Mouse (Mus musculus) CH12F3 (cell line): Measurements from ENCODE around the gene Mesd.

Experiments
- in situ Hi-C: fragments of 300-500 bp; cut with MboI; formaldehyde crosslinking; loops from 2 replicates; pipeline ENCODE4 v1.14.3; 2020; ENCODE audit warnings: low sequenced_read_pairs

The Mesd gene

DNA sequence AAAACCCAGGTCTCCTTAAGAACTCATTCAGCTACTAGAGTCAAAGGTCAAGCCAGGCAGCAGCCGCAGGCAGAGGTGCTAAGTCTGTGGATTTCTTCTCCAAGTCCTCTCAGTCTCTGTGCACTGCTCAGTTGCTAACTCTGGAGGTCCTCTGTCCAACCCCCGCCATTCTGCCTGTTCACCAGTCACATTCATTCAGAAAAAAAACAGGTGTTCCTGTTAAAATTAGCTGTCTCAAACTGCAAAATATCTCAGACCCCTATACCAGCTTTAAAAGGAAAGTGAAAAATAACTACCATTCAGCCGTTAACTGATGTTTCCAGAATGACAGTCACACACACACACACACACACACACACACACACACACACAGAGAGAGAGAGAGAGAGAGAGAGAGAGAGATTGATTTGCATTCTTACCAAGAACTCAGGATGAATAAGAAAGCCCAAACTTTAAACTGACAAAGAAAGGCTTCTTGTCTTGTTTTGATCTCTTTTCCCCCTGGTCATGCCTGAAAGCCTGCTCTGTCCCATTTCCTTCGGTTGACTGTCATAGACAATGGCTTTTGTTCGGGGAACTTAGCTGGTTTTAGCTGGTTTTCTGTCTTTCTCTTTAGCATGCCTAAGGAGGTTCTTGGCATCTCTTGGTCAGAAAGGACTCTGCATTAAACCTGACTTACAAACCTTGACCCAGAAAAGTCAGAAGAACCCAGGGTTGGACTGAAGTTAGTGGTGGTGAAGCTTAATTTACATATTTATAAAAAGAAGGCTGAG lies 5.4 kb upstream of the Mesd start:
- in situ Hi-C loops: loop anchor here (25.0 kb wide), 1 partner anchor 317 kb away; no protein-coding TSS in a partner anchor

DNA sequence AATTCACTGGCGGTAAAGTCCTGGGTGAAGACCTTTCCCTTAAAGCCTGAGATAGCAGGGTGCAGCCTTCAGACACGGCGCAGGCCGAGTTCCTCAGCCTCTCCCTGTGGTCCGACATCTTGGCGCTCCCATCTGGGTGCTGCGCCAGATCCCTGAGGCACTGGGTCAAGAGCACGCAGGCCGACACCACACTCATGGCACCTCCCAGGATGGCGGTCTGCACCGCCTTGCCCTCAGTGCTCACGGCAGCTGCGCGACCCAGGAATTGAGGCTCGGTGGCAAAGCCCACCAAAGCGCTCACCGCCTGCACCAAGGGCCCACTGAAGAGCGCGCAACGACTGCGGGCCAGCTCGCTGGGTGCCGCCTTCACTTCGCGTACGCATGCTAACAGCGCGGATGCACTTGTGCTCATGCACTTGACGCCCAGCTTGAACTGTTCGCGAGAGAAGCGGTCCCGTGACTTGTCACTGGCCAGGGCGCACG lies 2.1 kb upstream of the Mesd start:
- in situ Hi-C loops: loop anchor here (25.0 kb wide), 1 partner anchor 320 kb away; no protein-coding TSS in a partner anchor

DNA sequence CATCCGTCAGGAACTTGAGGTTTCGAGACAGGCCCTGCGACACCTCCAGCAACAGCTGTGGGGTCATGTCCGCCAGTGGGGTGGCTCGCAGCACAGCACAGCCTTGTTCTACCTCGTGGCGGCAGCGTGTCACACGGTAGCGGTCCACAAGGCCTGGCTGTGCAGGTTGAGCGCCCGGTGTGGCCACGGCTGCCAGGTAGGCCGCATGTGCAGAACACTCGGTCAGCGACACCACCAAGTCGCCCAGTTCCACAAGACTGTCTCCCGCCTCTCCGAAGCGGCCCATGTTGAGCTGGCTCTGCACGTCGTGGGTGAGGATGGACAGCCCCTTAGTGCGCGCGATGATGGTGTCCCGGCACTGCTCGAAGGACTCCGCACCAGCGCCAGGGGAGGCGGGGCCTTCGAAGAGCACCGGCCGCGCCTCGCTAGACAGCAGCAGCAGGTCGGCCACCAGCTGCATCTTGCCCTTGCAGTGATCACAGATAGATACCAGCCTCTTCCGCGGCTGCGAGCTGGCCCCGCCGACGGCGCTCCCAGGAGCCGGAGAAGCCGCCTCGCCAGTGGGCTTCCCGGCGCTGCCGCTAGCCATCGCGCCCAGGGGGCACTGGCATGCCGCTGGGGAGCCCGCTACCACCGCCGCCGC lies 1.5 kb upstream of the Mesd start:
- in situ Hi-C loops: loop anchor here (25.0 kb wide), 1 partner anchor 320 kb away; no protein-coding TSS in a partner anchor

DNA sequence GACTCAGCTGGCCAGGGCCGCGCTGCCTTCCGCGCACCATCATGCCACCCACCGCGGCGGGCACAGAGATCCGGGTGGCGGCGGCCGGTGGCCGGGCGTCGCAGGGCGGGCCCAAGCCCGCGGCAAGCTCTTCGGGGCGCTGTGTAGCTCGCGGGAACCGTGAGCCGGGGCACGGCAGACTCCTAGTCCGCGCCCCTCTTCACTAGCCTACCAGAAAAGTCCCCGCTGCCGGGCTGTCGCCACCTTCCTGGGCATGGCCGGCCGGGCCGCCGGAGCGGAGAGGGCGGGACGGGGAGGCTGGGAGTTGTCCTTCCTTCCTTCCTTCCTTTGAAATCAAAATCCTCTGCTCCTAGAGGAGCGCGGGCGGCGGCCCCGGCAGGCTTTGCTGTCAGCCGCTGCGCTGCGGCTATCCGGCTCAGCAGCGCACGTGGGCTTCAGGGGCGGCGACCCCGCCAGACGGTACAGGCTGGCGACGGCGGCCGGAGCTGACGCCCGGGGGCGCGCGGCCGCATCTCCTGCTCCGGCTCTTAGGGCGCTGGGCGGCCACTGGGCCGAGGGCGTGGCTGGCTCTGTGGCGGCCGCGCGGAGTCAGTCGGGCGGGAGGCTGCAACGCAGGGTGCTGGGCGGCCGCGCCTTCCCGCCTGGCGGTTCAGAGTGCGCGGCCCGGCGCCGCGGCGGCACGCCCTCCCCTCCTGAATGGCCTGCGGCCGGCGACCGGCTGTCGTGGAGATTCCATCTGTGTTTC lies 818 bp upstream of the Mesd start:
- in situ Hi-C loops: loop anchor here (25.0 kb wide), 1 partner anchor 321 kb away; no protein-coding TSS in a partner anchor

DNA sequence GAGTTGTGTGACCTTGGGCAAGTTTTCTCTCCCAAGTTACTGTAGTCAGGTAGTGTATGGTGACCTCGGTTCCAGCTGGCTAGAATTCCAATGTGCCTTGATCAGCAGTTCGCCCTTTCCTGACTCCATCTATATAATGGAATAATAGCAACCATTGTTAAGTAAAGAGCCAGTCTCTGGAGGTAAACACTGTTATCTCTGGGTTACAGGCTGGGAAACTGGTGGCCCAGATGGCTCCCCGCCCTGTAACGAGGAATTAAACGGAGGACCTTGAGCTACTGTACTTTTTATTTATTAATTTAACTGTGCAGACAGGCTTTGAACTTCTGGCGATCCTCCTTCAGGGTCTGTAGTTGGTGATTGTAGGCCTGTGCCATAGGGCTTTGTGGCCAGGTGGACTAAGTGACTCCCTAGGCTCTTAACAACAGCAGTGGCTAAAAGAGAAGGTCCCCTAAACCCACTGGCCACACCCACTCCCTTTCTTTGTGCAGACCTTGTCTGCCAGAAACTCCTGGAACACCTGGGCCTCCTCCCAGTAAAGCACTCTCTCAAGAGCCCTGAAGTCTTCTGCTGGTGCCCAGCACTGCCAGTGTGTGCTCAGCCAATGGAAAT lies 761 bp downstream of the Mesd start:
- in situ Hi-C loops: loop anchor here (25.0 kb wide), 1 partner anchor 323 kb away; no protein-coding TSS in a partner anchor

DNA sequence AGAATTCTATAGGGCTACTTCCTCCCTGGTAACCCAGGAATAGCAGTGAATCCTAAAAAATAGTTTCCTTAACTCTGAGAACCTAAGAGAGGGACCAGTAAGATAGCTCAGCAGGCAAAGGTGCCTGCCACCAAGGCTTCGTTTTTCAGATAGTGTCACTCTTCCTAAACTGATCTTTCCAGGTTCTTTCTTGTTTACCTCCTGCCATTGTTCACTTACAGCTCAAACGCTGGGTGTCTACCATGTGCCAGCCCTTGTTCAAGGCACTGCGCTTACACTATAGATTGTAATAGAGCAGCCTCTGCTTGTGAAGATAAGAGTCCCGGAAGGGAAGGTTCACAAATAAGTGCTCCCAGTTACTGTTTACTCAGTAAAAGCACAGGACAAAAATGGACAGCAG lies 1.6 kb downstream of the Mesd start:
- in situ Hi-C loops: loop anchor here (25.0 kb wide), 1 partner anchor 324 kb away; no protein-coding TSS in a partner anchor

DNA sequence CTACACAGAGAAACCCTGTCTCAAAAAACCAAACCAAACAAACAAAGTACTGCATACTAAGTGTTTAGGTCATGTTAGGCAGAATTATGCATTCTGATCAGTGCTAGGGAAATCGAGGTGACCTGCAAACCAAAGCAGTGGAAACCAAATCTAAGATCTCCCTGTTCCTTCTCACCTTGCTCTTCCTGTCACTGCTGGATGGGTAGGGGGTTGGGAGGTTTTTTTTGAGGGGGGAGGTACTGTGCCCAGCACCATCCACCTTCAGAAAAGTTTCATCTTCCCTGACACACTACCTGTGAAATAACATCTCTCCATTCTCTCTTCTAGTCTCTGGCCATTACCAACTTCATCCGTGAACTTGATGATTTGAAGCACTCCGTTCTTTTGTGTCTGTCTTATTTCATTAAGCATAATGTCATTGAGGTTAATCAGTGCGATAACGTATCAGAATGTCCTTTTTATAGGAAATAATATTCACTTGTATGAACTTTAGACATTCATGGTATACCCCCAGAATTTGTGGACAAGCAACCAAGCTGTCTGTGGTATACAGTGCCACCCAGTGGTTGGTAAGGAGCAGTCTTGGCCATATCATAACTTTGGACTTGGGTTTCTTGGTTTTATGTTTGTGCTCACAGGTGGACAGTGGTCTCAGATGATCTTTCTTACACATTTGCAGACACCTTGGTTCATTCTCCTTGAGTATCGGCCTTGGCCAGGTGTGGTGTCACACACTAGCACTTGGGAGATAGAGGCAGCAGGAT lies 2.3 kb downstream of the Mesd start:
- in situ Hi-C loops: loop anchor here (25.0 kb wide), 1 partner anchor 324 kb away; no protein-coding TSS in a partner anchor

DNA sequence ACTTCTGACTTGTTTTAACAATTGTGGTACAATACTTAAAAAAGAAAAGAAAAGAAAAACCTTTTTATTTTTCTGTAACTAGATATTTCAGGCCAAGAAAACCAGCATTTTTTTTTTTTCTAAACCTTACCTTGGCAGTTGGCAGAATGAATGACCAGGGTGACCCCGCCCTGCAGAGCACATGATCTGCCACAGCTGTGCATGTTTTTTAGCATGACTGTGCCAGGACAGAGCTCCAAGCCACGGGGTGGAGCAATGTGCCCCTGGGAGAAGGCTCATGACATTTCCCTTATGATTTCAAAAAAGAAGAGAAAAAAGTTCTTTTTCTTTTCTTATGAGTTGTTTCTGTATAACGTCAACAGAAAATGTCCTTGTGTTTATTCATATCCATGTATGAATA lies 5.1 kb downstream of the Mesd start:
- in situ Hi-C loops: loop anchor here (25.0 kb wide), 1 partner anchor 327 kb away; no protein-coding TSS in a partner anchor

DNA sequence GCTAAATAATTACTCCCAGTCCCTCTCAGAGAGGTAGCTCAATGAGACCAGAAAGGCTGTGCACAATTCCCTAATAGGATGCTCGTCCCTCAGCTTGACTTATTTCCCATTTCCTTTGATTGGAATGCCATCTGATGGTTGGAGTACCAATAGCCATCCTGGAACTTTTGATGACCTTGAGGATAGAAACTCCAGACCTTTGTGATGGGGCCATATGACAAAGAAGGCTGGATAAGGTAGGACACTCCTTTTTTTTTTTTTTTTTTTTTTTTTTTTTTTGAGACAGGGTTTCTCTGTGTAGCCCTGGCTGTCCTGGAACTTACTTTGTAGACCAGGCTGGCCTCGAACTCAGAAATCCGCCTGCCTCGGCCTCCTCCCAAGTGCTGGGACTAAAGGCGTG lies 5.7 kb downstream of the Mesd start:
- in situ Hi-C loops: loop anchor here (25.0 kb wide), 1 partner anchor 328 kb away; no protein-coding TSS in a partner anchor

DNA sequence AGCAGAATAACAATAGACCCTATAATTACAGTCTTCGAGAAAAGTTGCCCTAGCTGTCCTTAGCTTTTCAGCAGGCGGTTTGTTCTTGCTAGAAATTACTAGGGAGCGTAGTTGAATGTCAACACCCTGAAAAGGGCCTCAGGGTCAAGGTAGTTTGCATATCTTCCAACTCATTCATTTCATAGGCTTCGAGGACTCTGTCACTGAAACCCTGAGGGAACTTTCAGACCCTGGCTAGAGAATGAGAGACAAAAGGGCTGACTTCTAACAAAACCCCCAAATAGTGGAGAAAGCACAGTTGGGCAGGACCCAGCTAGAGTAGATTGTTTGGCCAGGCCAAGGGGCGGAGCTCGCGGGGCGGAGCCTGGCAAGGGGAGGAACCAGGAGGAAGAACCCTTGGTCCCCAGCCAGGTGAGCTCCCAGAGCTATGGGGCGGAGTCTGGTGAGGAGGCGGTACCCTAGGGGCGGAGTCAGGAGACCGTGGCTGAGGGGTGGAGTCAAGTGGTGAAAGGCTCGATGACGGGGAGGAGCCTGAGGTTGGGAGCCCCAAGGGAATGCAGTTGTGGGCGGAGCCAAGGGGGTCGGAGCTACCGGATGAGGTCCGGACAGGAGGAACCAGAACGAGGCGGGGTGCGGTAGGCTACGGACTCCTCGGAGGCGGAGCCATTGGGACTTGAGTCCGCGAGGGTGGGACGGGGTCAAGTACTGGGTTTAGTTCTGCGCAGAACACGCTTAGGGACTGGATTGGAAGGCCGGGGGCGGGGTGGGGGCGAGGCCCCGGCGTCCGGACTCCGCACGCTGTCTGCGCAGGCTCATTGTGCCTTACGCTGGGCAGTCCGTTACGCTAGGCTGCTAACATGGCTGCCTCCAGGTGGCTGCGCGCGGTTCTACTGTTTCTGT lies 7.4 kb downstream of the Mesd start:
- in situ Hi-C loops: loop anchor here (25.0 kb wide), 1 partner anchor 329 kb away; no protein-coding TSS in a partner anchor

DNA sequence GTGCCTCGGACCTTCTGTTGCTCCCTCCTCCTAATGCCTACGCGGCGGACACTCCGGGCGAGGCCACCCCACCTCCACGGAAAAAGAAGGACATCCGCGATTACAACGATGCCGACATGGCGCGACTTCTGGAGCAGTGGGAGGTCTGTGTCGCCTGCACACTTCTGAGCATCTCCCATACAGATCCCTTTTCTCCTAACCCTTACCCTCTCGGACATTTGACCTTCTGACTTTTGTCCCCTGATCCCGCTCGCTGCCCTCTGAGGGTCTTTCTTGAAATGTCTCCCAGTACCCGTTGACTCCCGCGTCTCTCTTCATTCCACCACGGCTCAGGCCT lies 8.0 kb downstream of the Mesd start:
- in situ Hi-C loops: loop anchor here (25.0 kb wide), 1 partner anchor 330 kb away; no protein-coding TSS in a partner anchor

DNA sequence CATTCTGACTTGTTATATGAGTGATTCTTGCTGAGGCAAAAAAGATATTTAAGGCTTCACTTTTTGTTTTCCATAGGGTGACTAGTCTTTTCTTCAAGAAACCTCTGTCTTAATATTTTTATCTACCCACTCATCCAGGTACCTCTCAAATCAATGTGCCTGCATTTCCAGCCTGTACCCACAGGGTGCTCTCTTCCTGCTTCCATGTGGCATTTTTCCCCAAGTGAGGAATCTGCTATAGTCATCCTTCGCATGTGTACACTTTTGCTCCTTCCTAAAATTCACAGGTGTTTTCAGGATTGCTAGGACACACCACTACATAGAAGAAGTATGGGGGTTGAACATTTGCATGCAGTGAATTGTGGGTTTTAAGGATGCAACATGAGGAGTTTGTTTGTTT lies 10.1 kb downstream of the Mesd start:
- in situ Hi-C loops: loop anchor here (25.0 kb wide), 1 partner anchor 332 kb away; no protein-coding TSS in a partner anchor

DNA sequence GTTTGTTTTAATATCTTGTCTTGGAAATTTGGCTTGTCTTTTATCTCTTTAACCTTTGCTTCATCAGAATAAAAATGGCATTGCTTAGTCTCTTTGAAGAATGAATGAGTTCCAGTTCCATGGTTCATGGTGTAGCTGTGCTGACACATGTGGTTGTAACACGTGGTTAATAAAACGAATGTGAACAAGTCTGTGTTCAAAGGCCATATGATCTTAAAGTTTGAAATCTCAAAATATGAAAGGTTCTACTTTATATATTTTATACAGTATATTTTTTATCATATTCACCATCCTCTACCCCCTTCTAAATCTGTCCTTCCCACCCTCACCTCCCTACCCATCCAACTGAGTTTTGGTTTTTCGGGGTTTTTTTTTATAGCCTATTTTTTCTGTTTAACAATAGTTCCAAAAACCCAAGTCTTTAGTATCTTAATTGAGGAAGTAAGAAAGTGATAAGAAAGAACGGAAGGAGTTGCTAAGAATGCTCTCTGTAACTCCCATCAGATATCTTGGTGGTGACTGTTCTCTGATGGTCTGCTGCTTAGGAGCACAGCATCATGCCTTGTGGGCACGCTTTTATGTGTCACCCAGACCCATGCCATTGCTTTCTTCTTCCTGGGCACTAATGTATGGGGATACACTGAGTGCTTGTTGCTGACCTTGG lies 11.9 kb downstream of the Mesd start:
- in situ Hi-C loops: loop anchor here (25.0 kb wide), 1 partner anchor 334 kb away; no protein-coding TSS in a partner anchor

DNA sequence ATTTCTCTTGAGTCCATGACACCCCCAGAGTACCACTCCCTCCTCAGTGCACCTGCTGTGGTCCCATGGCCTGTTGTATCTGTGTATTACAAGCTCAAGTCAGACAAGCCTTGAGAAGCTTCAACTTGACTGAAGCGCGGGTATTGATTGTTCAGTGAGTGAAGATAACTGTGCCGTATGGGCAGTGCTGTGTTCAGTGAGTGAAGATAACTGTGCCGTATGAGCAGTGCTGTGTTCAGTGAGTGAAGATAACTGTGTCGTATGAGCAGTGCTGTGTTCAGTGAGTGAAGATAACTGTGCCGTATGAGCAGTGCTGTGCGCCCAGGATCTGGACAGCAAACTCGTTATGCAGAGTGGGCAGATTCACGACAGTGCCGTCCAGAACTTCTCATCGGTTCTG lies 14.0 kb downstream of the Mesd start:
- in situ Hi-C loops: loop anchor here (25.0 kb wide), 1 partner anchor 336 kb away; no protein-coding TSS in a partner anchor

DNA sequence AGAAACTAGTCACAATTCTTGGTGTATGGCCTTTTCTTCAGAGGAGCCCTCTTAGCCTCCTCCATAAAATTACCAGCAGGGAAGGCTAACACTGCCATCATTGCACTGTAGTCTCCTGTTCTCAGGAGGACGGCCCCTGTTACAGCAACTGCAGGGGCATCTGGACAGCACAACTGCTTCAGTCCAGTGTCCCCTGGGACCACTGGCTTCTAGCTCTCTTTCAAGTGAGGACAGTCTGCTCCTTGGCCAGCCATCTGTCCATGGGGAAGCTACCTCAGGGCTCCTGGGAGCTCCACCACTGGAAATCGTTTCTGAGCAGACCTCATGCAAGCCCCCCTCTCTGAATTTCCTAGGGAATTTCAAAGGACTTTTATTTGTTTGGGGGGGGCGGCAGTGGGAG lies 16.3 kb downstream of the Mesd start:
- in situ Hi-C loops: no loop called here

DNA sequence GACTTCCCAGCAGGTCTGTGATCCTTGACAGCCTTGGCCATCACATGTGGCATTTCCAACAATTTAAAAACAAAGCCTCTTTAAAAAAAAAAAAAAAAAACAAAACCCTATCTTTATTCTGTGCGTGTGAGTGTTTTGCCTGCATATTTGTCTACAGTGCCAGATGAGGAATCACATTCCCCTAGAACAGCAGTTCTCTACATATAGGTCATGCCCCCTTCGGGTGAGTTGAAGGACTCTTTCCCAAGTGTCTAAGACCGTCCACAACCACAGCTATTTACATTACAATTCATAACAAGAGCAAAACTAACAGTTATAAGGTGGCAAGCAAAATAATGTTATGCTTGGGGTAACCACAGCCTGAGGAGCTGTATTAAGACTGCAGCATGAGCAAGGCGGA lies 17.2 kb downstream of the Mesd start:
- in situ Hi-C loops: no loop called here

DNA sequence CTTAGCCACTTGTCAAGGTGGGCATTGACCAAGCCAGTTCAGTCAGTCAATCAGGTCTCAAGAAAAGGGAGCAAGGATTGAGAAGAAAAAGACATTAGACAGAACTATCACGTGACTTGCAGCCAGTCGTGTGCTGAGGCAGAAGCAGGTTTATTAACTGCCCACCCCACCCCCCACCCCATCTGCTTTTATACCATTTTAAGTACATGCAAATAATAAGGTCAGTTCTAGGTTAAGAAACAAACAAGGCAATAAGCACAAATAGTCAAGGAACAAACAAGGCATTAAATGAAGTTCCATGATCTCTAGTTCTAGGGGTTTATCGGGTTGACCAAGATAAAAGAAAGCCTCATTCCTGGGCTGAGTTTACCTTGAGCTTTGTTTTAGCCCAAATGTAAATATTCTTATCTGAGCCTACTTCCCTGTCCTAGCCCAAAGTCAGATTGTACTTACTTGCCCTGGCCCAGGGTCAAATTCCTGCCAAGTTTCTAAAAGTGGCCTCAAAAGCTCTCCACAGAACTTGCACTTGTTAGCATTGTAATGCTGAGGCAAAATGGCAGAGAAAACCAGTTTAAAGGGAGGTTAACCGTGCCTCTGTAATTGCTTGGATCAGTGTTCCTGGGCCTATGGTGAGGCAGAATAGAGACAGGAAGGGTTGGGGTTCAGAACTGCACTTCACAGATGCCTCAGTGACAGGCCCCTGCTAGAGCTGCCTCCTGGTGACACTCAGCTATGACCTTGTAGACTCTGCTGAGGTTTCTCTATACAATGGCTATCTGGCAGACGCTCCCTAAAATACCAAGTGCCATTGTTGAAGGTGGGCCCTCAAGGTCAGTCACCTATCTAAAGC lies 18.3 kb downstream of the Mesd start:
- in situ Hi-C loops: no loop called here
